Mouse (Mus musculus): ENCODE results near the gene Kcp. TPM values are rescaled to one million over a fixed set of nuclear protein-coding genes. Genes with fewer than 3 reads are reported as not detected.
A peak's percentile ranks its signal among the peaks of the same experiment; 100 is the strongest.

Gene Kcp
- total RNA-seq, 2 experiments from 2014 or later: 0.54 to 1.9 TPM

DNA sequence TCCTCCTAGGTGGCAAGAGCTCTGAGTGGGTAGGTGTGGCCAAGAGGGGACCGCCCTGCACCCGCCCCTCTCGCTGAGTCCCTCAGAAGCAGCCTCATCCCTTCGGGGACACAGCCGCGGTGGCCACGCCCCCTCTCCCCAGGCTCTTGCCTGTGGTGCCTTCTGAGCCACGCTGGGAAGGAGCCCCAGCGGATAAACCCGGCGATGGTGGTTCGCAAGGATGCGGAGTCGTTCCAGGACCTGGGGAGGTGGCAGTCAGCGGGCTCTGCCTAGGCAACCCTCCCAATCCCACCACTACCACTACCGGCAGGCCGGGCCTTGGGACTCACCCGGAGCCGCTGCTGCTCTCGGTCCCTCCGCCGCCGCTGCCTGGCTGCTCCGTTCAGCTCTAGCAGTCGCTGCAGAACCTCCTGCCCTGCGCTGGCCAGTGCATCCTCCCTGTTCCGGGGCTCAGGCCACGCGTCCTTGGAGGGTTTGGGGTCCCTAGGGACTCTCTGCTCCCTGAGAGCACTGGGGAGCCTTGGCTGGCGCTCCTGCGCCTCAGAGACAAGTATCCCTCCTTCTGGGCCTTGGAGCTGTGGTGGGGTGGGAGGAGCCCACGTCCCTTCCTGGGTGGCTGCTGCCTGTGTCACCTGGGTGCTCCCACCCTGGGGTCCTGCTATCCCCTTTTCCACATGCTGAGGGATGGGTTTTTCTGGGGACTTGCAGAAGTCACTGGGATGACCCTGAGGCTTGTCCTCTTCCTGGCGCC lies 33.6 kb downstream of the Kcp start:
- intact Hi-C loops (cut with DNase I): no loop called here
- DNase-seq (ENCODE audit: low spot score in 2 of 2): peak; percentile 72 to 81

DNA sequence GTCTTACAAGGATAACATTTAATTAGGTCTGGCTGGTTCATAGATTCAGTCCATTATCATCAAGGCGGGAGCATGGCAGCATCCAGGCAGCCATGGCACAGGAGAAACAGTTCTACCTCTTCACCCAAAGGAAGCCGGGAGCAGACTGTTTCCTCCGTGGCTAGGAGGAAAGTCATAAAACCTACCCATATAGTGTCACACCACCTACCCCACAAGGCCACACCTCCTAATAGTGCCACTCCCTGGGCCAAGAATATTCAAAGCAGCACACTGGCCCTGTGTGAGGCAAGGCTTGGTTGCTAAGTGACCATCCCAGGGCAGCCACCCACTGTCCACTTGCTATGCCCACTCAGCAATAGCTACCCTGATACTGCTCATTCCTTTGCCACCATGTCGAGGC lies 36.6 kb downstream of the Kcp start, which contains the start of gene Atp6v1fnb:
Gene Atp6v1fnb (plus strand): TSS at position 301 of the 400 bp plus-strand sequence.
- intact Hi-C loops (cut with DNase I): no loop called here
- no peak for DNase-seq (ENCODE audit: low spot score in 2 of 2)

DNA sequence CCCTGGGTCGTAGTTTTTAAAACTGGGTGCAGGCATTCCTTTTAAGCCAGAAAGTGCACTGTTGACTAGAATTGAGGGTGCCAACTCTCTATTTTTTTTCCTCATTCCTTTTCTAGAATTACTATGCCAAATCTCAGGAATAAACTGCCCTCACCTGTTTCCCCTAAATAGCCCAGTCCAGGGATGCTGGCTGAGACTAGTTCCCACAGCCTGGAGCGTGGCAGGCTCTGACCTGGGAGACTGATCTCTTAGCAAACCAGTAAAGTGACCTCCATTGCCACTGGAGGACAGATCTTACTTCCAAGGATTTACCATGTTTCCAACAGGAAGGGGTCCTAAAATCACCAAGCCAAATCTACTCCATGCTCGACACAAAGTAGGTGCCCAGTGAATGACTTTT lies 38.9 kb downstream of the Kcp start:
- intact Hi-C loops (cut with DNase I): no loop called here
- no peak for DNase-seq (ENCODE audit: low spot score in 2 of 2)

DNA sequence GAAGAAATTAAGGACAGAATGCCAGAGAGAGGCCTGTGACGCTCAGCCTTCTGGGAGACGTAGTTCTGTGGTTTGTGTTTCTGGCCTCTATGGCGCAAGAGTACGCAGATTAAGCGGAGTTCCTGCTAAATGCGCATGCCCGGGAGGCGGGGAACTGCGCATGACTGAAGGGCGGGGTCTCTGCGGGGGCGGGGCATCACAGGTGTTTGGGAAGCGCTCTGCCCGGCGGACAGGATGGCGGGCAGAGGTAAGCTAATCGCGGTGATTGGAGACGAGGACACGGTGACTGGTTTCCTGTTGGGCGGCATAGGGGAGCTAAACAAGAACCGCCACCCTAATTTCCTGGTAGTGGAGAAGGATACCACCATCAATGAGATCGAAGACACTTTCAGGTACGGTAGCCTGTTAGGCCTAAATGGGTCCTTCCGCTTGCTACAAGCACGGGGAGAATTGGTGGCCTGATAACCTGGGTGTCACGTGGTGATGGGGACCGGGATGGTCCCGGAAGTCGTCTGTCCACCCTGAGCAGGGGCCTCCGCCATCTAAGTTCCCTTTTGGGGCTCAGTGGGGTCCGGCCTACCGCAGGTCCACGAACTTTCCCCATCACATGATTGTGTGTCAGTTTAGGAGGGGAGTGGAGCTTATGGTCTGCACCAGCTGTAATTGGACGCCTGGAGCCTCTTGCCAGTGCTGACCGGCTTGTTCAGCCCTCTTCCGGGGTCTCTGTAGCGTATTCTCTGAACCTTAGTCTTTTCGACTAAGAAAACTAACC lies 40.0 kb downstream of the Kcp start, which contains the start of gene Atp6v1f:
Gene Atp6v1f (plus strand): TSS at position 136 of the 772 bp plus-strand sequence.
- intact Hi-C loops (cut with DNase I): no loop called here
- peak; percentile 89 to 91 for DNase-seq (ENCODE audit: low spot score in 2 of 2)

DNA sequence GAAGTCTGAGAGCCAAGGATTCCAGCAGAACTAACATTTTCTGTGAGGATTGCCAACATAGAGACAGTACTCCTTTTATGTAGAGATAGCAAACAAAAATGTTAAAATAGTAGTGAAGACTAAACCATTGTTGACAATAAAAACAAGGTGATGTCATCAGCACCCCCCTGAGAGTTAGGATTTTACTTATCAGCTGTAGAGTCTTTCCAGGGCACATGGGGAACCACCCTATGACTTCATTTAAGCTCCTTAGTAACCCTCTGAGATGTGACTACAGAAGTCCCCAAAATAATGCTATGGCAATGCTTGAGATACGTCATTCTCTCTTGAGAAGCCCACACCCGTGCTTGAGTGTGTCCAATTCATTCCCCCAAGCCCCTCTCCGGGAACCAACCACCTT lies 44.4 kb downstream of the Kcp start:
- DNase-seq (ENCODE audit: low spot score in 2 of 2): no peak
- intact Hi-C loops (cut with DNase I): no loop called here

DNA sequence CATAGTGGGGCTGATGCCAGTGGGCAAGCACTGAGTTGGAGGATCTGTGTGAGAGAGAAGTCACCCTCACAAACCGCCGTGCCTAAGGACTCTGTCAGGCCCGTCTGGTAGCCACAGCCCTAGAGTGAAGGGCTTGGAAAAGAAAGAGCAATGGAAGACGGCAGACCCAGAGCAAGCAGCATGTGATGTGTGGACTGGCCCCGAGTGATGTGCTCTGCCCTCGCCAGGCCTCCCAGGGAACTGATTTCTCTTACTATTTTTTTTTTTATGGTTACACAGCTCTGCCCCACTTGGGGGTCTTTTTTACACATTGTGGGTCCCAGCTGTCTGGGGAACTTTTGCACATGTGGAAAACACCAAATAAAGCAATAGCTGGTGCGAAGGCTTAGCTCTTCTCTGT lies 46.2 kb downstream of the Kcp start:
- DNase-seq (ENCODE audit: low spot score in 2 of 2): no peak
- intact Hi-C loops (cut with DNase I): no loop called here

DNA sequence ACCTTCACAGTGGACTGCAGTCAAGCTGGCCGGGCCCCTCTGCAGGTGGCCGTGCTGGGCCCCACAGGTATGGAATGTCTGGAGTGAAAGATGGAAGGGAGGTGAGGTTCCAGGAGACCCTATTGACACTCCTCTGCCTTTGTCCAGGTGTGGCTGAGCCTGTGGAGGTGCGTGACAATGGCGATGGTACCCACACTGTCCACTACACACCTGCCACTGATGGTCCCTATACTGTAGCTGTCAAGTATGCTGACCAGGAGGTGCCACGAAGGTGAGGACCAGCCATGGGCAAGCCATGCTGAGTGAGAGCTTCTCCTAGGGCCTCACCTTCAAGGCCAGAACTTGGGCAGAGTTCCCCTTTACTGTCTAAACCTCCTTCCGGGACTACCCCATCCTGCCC lies 57.1 kb downstream of the Kcp start:
- intact Hi-C loops (cut with DNase I): no loop called here
- no peak for DNase-seq (ENCODE audit: low spot score in 2 of 2)

DNA sequence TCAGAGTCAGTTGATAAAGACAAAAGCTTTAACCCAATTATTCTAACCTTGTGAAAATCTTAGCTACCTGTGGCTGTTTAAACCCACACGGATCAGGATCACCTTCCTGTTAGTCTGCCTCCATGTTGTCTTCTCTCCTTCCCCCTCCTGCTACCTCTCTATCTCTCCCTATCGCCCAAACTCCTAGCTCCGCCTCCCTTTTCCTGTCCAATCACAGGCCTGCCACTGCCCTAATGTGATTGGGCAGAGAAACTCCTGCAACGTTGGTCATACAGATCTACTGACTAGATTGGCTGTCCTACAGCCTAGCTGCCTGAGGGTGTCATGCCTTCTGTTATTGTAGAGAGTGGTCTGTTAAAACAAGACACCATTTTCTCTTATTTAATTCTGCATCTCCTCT lies 57.9 kb downstream of the Kcp start:
- intact Hi-C loops (cut with DNase I): no loop called here

DNA sequence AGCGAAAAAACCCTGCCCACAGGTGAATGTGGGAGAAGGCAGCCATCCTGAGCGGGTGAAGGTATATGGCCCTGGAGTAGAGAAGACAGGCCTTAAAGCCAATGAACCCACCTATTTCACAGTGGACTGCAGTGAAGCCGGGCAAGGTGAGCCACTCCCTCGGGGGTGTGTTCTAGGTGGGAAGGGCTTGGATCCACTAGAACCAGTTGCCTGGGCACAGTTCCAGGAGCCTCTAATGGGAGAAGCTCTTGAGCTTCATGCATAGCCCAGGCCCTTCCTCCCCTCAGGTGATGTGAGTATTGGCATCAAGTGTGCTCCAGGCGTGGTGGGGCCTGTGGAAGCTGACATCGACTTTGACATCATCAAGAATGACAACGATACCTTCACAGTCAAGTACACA lies 62.4 kb downstream of the Kcp start:
- DNase-seq (ENCODE audit: low spot score in 2 of 2): no peak
- intact Hi-C loops (cut with DNase I): no loop called here

More for the DNA sequence above, 57.9 kb downstream of the Kcp start:
- DNase-seq (ENCODE audit: low spot score in 2 of 2): no peak

DNA sequence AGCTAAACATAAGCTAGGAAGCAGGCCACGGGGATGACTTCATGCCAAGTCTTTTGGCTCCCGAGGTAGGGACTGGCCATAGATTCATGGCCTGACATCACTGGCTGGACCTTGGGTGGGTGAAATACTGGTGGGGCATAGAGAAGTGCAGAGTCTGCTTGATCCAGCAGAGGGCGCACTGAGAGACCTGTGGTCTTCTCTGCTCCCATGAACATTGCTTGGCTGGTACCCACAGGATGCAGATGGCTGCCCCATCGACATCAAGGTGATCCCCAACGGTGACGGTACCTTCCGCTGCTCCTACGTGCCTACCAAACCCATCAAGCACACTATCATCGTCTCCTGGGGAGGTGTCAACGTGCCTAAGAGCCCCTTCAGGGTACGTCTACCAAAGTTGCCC lies 63.0 kb downstream of the Kcp start:
- intact Hi-C loops (cut with DNase I): no loop called here
- no peak for DNase-seq (ENCODE audit: low spot score in 2 of 2)

DNA sequence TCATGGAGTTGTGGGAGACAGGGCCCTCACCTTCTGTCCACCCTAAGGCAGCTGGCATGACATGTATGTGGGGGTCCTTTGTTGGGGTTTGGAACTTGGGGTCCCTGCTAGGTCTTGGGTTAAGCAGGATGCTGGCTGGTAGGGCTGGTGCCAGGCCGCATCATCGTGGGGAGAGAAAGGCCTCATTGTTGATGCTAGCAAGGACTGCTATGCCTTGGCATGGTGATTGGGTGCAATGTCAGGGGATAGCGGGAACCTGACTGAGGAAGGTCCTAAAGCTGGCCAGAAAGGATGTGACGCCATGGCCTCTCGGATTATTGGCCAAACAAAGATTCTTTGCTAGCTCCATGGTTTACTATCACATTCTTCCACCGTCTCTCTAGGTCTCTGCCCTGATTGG lies 68.0 kb downstream of the Kcp start:
- intact Hi-C loops (cut with DNase I): no loop called here
- DNase-seq (ENCODE audit: low spot score in 2 of 2): no peak

DNA sequence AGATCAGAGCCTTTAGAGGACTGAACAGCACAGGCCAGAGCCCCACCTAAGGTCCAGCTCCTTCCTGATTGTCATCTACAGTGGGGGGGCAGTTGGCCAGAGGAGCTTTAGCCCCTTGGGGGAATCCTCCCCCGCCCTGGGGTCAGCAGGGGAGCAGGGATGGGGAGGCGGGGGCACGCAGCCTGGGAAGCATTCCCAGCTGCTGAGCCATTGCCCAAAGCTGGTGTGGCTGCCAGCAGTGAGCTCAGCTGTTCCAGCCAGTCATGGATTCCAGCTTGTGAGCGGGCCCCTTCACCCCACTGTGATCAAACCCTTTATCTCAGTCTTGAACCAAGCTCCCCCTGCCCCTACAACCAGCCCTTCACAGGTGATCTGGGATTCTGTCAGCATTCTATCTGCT lies 68.5 kb downstream of the Kcp start:
- intact Hi-C loops (cut with DNase I): no loop called here

DNA sequence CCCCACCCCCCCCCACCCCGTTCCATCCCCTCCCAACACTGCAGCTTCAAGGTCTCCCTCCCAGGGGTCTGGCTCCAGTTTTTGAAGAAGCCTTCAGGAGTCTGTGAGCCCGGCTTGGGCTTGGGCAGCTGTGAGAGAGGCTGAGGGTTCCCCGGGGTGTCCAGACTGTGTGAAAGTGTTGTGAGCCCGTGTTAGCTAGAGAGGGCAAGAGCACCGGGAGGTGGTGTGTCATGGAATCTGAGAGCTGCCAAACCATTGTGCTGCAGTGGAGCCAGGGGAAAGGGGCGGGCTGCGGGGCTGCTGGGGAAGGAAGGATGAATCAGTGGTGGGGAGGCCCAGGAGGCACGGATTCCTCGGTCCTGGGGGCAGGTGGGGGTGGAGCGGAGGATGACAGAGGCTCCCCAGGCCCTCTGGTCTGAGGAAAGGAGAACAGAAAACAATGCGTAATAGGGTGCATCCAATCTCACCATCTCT lies 71.3 kb downstream of the Kcp start:
- intact Hi-C loops (cut with DNase I): no loop called here
- no peak for DNase-seq (ENCODE audit: low spot score in 2 of 2)

More for the DNA sequence above, 68.5 kb downstream of the Kcp start:
- no peak for DNase-seq (ENCODE audit: low spot score in 2 of 2)

DNA sequence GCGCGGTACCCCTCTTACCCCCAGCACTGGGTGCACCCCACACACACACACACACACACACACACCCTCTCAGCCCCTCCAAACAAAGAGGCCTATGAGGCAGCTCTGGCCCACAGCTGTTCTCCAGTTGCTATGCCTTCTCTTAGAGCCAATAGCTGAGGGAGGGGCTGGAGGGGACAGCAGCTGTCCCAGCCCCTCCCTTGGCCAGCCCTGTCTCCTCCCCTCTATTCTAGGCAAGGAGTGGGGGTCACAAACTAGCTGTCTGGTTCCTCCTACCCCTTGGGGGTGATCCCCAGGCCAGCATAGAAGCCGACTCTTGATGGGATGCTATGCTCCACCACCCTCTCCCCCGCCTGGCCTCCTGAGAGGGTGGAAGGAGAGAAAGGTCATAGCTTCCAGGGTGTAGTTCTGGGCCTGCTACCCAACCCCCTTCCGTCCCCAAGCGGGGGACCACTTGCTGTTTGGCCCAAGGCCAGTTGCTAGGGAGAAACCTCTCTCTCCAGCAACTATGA lies 71.8 kb downstream of the Kcp start:
- intact Hi-C loops (cut with DNase I): no loop called here
- no peak for DNase-seq (ENCODE audit: low spot score in 2 of 2)

DNA sequence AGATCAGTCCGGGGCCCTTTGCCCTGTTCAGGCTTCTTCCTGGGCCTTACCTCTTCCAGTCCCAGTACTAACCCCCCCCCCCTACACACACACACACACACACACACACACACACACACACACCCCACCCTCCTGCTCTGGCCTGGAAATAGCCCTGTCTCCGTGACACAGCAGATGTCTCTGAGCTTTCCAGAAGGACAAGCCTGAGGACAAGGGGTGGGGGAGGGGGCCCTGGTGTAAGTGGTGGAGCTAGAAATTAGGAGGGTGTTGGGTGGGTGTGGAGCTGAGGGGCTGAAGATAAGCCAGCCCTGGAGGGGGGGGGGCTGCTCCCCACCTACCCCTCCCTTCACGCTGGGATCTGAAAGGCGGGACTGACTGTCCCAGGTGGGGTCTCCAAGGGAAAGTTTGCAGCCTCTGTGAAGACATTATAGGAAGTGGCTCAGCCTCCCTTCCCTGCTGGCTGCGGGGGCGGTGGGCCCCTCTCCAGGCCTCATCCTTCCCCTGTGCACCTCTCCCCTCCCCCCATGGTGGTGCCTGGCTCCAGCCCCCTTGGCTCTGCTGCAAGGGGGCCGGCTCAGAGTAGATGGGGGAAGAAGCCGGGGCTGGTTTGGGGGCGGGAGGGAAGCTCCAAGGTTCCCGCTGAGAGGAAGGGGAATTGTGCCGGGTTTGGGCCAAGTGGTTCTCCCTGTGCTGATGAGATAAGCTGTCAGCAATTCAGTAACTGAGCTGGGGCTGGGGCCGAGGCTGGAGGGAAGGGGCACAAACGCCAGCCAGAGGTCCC lies 72.7 kb downstream of the Kcp start:
- intact Hi-C loops (cut with DNase I): no loop called here
- no peak for DNase-seq (ENCODE audit: low spot score in 2 of 2)

DNA sequence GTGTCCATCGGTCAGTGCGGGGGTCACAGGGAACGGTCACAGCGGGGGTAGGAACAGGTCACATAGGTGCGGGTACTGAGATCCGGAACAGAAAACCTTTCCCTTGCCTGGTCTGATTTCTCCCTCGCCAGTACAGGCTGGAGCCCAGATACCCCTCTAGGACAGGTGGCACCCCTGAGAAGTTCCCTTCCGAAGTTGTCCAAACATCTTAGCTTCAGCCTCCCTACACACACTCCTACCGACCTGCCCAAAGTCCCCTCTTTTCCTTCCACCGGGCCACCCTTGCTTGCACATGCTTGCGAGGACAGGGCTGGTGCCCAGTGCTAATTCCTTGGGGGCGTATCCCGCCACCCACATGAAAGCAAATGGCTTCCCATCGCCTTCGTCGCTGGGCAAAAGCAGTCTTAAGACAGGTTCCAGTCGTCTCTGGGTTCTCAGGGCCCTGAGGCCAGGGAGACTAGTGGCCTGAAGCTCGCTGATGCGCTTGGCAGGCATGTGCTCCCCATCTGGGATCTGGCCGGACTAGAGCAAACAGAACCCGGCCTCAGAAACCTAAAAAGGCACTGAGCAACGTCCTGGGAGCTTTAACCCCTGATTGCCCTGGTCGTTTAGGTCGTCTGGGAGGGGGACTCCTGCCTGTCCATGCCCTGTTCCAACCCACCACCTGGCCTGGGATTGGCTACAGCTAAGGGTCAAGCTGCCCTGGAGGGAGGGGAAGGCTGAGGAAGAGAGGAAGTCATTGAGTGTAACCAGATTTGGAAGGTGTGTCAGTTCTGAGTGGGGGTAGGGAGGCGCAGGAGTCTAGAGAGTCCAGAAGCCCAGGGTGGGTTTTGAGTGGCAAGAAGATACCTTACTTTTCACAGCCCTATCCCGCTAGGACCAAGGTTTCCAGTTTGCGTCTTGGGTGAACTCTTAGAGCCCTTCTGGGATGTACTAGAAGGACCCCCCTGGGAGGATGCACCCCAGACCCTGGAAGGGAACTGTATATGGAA lies 73.7 kb downstream of the Kcp start:
- DNase-seq (ENCODE audit: low spot score in 2 of 2): no peak
- intact Hi-C loops (cut with DNase I): no loop called here

DNA sequence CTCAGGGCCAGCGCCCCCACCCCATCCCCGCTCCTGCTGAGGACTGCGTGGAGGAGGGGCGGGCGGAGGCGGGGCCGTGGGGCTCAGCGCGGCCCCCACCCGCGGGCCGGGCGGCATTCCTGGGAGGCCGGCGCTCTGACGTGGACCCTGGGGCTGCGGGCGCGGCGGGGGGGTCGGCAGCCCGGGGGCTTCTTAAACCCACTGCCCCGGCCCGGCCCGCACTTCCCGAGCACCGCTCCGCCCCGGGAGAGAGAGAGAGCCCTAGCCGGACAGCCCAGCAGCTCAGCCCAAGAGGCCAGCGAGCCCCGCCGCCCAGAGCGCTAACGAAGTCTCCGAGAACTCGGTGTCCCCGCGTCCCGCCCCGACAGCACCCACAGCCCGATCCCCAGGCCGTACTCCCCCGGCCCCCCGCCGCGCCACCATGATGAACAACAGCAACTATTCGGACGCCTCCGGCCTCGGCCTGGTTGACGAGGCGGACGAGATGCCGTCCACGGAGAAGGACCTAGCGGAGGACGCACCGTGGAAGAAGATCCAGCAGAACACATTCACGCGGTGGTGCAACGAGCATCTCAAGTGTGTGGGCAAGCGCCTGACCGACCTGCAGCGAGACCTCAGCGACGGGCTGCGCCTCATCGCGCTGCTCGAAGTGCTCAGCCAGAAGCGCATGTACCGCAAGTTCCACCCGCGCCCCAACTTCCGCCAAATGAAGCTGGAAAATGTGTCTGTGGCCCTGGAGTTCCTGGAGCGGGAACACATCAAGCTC lies 74.5 kb downstream of the Kcp start, which contains the start of gene Flnc:
Gene Flnc (plus strand): TSS at position 219 of the 766 bp plus-strand sequence.
- no peak for DNase-seq (ENCODE audit: low spot score in 2 of 2)
- intact Hi-C loops (cut with DNase I): no loop called here

DNA sequence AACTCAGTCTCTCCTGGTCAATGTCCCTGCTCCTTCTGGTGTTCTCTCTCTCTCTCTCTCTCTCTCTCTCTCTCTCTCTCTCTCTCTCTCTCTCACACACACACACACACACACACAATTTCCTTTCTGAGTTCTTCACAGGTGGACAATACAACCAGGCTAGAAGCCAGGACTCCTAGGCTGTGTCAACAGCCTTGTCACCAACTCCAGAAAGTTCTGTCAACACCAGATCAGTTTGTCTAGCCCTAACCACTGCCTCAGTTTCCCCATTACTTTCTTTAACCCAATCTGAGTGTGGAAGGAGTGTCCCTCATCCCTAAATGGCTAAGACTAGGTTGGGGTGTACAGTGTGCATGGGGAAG lies 75.1 kb downstream of the Kcp start:
- intact Hi-C loops (cut with DNase I): no loop called here

More for the DNA sequence above, 75.1 kb downstream of the Kcp start:
- DNase-seq (ENCODE audit: low spot score in 2 of 2): no peak
